Mouse (Mus musculus): ENCODE results near the gene 2900026A02Rik. TPM values are rescaled to one million over a fixed set of nuclear protein-coding genes. Genes with fewer than 3 reads are reported as not detected.

Gene 2900026A02Rik
- total RNA-seq, 1 experiment = 12.3 TPM

DNA sequence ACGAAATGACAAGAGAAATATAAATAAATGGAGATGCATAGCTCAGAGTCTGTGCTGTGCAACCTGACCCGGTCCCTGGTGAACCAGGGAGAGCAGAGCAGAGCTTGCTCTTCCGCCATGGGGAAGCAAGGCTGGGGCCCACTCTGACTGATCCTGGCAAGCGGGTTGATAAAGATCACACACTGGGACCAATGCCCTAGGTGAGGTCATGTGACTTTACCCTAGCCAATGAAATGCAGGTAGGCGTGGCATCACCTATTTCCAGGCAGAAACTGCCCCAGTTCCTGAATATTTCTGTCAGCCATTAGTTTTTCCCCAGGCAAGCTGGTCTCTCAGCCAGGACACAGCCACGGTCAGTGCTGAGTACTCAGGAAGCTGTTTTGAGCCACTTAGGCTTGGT is 102.3 kb downstream of the 2900026A02Rik start:
- peaks cover 6 to 53% of the 10 kb centered on the region in 2 experiments; a peak in 3 of 4 replicates for H3K4me1 ChIP-seq (ENCODE audit: control insufficient read depth in 2 of 2, insufficient read depth in 2 of 2, low read length in 2 of 2, poor library complexity in 1 of 2)
- H3K9ac ChIP-seq (ENCODE audit: insufficient read depth, low read depth, low read length, poor library complexity, severe bottlenecking) = peak overlapping the region; percentile 41; the same call in 1 of the 2 replicates
- DNase-seq (ENCODE audit: low read depth, low spot score) = peak; percentile 53
- H3K36me3 ChIP-seq (ENCODE audit: control insufficient read depth, insufficient read depth, low read length, poor library complexity, severe bottlenecking) = no peaks in the 10 kb centered on the region
- H3K27ac ChIP-seq (ENCODE audit: insufficient read depth, low read depth, low read length, poor library complexity, severe bottlenecking) = no peak overlapping the region
- H3K4me3 ChIP-seq (ENCODE audit: insufficient read depth in 1 of 2, low read depth in 1 of 2, low read length in 2 of 2, poor library complexity in 1 of 2, severe bottlenecking in 1 of 2) = no peak overlapping the region
- peak; percentile 83 for TF ChIP-seq CHD2 (IDR thresholded peaks at IDR 0.05; ENCODE audit: low read depth, low read length)
- no peak for TF ChIP-seq HCFC1 (IDR thresholded peaks at IDR 0.05; ENCODE audit: borderline replicate concordance, insufficient read depth, low read length)
- H3K9me3 ChIP-seq (ENCODE audit: control insufficient read depth, insufficient read depth, low read depth, low read length) = no peaks in the 10 kb centered on the region
- in situ Hi-C loops (cut with MboI; ENCODE audit: low sequenced_read_pairs in 2 of 2, unreplicated experiment in 2 of 2) = no loop called here

DNA sequence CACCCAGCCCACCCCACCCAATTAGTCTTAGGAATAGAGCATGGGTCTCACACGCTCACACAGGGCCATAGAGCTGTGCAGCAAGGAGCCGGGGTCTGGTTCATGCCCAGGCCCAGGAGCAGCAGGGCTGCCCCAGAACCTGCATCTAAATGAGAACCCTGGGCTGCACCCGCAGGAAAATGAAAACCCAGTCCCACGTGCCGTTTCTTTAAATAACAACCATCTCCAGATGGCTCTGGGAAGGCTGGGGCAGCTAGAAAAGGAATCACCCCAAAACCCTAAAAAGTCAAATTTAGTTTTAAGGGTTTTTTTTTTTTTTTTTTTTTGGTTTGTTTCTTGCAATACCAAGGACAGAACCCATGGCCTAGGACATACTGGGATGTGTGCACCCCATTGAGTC is 103.7 kb downstream of the 2900026A02Rik start:
- TF ChIP-seq CHD2 (IDR thresholded peaks at IDR 0.05; ENCODE audit: low read depth, low read length) = no peak
- TF ChIP-seq MAFK (IDR thresholded peaks at IDR 0.05; ENCODE audit: insufficient read depth, low read depth, low read length) = no peak
- no peak for TF ChIP-seq HCFC1 (IDR thresholded peaks at IDR 0.05; ENCODE audit: borderline replicate concordance, insufficient read depth, low read length)
- TF ChIP-seq ZNF384 (IDR thresholded peaks at IDR 0.05; ENCODE audit: low read depth, low read length) = no peak
- no peak for TF ChIP-seq ZC3H11A (IDR thresholded peaks at IDR 0.05; ENCODE audit: borderline replicate concordance, low read depth, low read length)

DNA sequence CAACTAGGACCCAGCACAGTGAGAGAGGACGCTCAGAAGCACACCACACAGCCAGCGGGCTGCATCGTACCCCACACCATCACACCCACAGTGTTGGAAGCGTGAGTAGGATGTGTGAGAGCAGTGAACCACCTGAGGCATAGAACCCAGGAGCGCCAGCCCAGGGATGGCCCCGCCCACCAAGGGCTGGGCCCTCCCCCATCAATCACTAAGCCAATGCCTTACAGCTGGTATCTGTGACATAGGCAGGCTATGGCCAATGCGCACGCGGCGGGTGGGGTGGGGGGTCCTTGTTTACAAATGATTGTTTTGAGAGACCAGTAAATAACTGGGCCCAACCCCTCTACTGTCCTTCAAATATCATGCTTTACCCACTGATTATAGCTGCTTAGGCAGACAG is 105.1 kb downstream of the 2900026A02Rik start:
- in situ Hi-C loops (cut with MboI; ENCODE audit: low sequenced_read_pairs in 2 of 2, unreplicated experiment in 2 of 2) = no loop called here
- no peak overlapping the region for H3K9ac ChIP-seq (ENCODE audit: insufficient read depth, low read depth, low read length, poor library complexity, severe bottlenecking)
- no peak for TF ChIP-seq CHD2 (IDR thresholded peaks at IDR 0.05; ENCODE audit: low read depth, low read length)
- TF ChIP-seq ZC3H11A (IDR thresholded peaks at IDR 0.05; ENCODE audit: borderline replicate concordance, low read depth, low read length) = no peak
- TF ChIP-seq ZNF384 (IDR thresholded peaks at IDR 0.05; ENCODE audit: low read depth, low read length) = no peak
- TF ChIP-seq HCFC1 (IDR thresholded peaks at IDR 0.05; ENCODE audit: borderline replicate concordance, insufficient read depth, low read length) = no peak
- no peak for TF ChIP-seq MAFK (IDR thresholded peaks at IDR 0.05; ENCODE audit: insufficient read depth, low read depth, low read length)

More for the DNA sequence above, 103.7 kb downstream of the 2900026A02Rik start:
- H3K27ac ChIP-seq (ENCODE audit: insufficient read depth, low read depth, low read length, poor library complexity, severe bottlenecking) = no peak overlapping the region
- H3K9ac ChIP-seq (ENCODE audit: insufficient read depth, low read depth, low read length, poor library complexity, severe bottlenecking) = no peak overlapping the region
- in situ Hi-C loops (cut with MboI; ENCODE audit: low sequenced_read_pairs in 2 of 2, unreplicated experiment in 2 of 2) = no loop called here
- no peaks in the 10 kb centered on the region for H3K9me3 ChIP-seq (ENCODE audit: control insufficient read depth, insufficient read depth, low read depth, low read length)
- no peaks in the 10 kb centered on the region for H3K36me3 ChIP-seq (ENCODE audit: control insufficient read depth, insufficient read depth, low read length, poor library complexity, severe bottlenecking)
- H3K4me1 ChIP-seq (ENCODE audit: control insufficient read depth in 2 of 2, insufficient read depth in 2 of 2, low read length in 2 of 2, poor library complexity in 1 of 2) = peaks cover 4 to 55% of the 10 kb centered on the region in 2 experiments; a peak in 2 of 4 replicates
- DNase-seq (ENCODE audit: low read depth, low spot score) = no peak
- H3K4me3 ChIP-seq (ENCODE audit: insufficient read depth in 1 of 2, low read depth in 1 of 2, low read length in 2 of 2, poor library complexity in 1 of 2, severe bottlenecking in 1 of 2) = no peak overlapping the region

DNA sequence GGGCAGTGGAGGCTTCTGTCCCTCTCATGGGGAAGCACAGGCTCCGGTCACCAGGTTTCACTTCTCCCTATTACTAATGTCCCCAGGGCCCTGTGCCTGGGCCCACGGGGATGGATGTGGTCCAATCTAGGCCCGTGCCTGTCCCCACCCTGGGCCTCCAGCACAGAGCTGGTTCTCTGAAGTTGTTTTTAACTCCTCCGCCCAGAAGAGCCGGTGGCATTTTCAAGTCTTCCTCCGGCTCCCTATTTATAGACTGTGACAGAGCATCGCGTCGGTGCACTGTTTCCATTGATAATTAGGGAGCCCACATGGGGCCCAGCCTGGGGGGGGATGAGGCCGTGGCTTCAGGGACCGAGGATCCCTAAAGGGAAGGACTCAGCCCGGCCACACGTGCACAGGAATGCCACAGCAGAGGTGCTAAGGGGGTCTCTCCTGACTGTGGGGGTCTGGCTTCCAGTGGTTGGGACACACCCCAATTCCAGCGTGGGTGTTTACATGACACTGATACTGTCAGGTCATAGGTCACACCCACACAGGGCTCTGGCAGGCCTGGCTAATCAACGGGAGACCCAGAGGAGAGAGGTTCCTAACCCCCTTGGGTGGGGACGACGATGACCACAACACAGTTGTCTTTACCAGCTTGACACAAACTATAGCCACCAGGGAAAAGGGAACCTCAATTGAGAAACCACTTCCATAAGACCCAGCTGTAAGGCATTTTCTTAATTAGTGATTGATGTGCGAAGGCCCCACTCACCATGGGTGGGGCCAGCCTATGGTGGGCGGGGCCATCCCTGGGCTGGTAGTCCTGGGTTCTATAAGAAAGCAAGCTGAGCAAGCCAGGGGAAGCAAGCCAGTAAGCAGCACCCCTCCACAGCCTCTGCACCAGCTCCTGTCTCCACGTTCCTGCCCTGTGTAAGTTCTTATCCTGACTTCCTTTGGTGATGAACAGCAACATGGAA is 106.5 kb downstream of the 2900026A02Rik start:
- H3K36me3 ChIP-seq (ENCODE audit: control insufficient read depth, insufficient read depth, low read length, poor library complexity, severe bottlenecking) = no peaks in the 10 kb centered on the region
- DNase-seq (ENCODE audit: low read depth, low spot score) = no peak
- TF ChIP-seq ZC3H11A (IDR thresholded peaks at IDR 0.05; ENCODE audit: borderline replicate concordance, low read depth, low read length) = no peak
- TF ChIP-seq ZNF384 (IDR thresholded peaks at IDR 0.05; ENCODE audit: low read depth, low read length) = no peak
- TF ChIP-seq HCFC1 (IDR thresholded peaks at IDR 0.05; ENCODE audit: borderline replicate concordance, insufficient read depth, low read length) = no peak
- TF ChIP-seq MAFK (IDR thresholded peaks at IDR 0.05; ENCODE audit: insufficient read depth, low read depth, low read length) = no peak
- no peak for TF ChIP-seq CHD2 (IDR thresholded peaks at IDR 0.05; ENCODE audit: low read depth, low read length)
- H3K27ac ChIP-seq (ENCODE audit: insufficient read depth, low read depth, low read length, poor library complexity, severe bottlenecking) = no peak overlapping the region
- peaks cover 2 to 40% of the 10 kb centered on the region in 2 experiments; a peak in 2 of 4 replicates for H3K4me1 ChIP-seq (ENCODE audit: control insufficient read depth in 2 of 2, insufficient read depth in 2 of 2, low read length in 2 of 2, poor library complexity in 1 of 2)
- no peak overlapping the region for H3K4me3 ChIP-seq (ENCODE audit: insufficient read depth in 1 of 2, low read depth in 1 of 2, low read length in 2 of 2, poor library complexity in 1 of 2, severe bottlenecking in 1 of 2)
- no peaks in the 10 kb centered on the region for H3K9me3 ChIP-seq (ENCODE audit: control insufficient read depth, insufficient read depth, low read depth, low read length)
- no peak overlapping the region for H3K9ac ChIP-seq (ENCODE audit: insufficient read depth, low read depth, low read length, poor library complexity, severe bottlenecking)
- in situ Hi-C loops (cut with MboI; ENCODE audit: low sequenced_read_pairs in 2 of 2, unreplicated experiment in 2 of 2) = no loop called here

More for the DNA sequence above, 105.1 kb downstream of the 2900026A02Rik start:
- H3K4me1 ChIP-seq (ENCODE audit: control insufficient read depth in 2 of 2, insufficient read depth in 2 of 2, low read length in 2 of 2, poor library complexity in 1 of 2) = peaks cover 3 to 46% of the 10 kb centered on the region in 2 experiments; a peak in 2 of 4 replicates
- H3K4me3 ChIP-seq (ENCODE audit: insufficient read depth in 1 of 2, low read depth in 1 of 2, low read length in 2 of 2, poor library complexity in 1 of 2, severe bottlenecking in 1 of 2) = peak overlapping the region in 1 of 2 experiments; percentile 46; a peak in 2 of 4 replicates
- no peak overlapping the region for H3K27ac ChIP-seq (ENCODE audit: insufficient read depth, low read depth, low read length, poor library complexity, severe bottlenecking)
- no peaks in the 10 kb centered on the region for H3K9me3 ChIP-seq (ENCODE audit: control insufficient read depth, insufficient read depth, low read depth, low read length)
- DNase-seq (ENCODE audit: low read depth, low spot score) = no peak
- no peaks in the 10 kb centered on the region for H3K36me3 ChIP-seq (ENCODE audit: control insufficient read depth, insufficient read depth, low read length, poor library complexity, severe bottlenecking)

Measured in ES-E14 (cell line).